Mouse (Mus musculus) c-Kit-positive CD71-positive TER-119-negative erythroid progenitor cells, embryonic 14.5 days (primary cell): ENCODE results near the gene Eif2b1.
"Not testable (repeated sequence)": the region's sequence is repeated elsewhere in the genome, so short reads cannot be mapped to it uniquely, and the experiment has no call there.

ENCODE experiments used
- DNase-seq: peaks from one replicate; pipeline ENCODE4 v3.0.0-alpha.2; 2013; ENCODE audit warnings: low read depth

The Eif2b1 gene

GRCm38 (mm10) chr5:124550737-124551136 lies 28.2 kb downstream of the Eif2b1 start:
- DNase-seq = not testable (repeated sequence)

- DNase-seq = no peak
Observed at GRCm38 (mm10) chr5:124541602-124541973, 37.3 kb downstream of the Eif2b1 start.

- no peak for DNase-seq
Observed at GRCm38 (mm10) chr5:124540905-124541601, 37.9 kb downstream of the Eif2b1 start.

- peak; percentile 91 for DNase-seq
Observed at GRCm38 (mm10) chr5:124540383-124540786, 38.5 kb downstream of the Eif2b1 start, which contains the start of gene Tmed2. Gene Tmed2 (plus strand): TSS chr5:124540695.

- DNase-seq = no peak
Observed at GRCm38 (mm10) chr5:124539905-124540304, 39.0 kb downstream of the Eif2b1 start.

- peak; percentile 65 for DNase-seq
Observed at GRCm38 (mm10) chr5:124538813-124539792, 39.8 kb downstream of the Eif2b1 start.

- no peak for DNase-seq
Observed at GRCm38 (mm10) chr5:124536776-124537175, 42.2 kb downstream of the Eif2b1 start.

GRCm38 (mm10) chr5:124535016-124535415 lies 43.9 kb downstream of the Eif2b1 start:
- no peak for DNase-seq

GRCm38 (mm10) chr5:124532451-124532850 lies 46.5 kb downstream of the Eif2b1 start:
- no peak for DNase-seq

GRCm38 (mm10) chr5:124531583-124531930 lies 47.4 kb downstream of the Eif2b1 start:
- DNase-seq = no peak

GRCm38 (mm10) chr5:124530655-124531582 lies 48.0 kb downstream of the Eif2b1 start, which contains the start of gene Rilpl1:
Gene Rilpl1 (minus strand): TSS chr5:124531391.
- DNase-seq = no peak

- no peak for DNase-seq
Observed at GRCm38 (mm10) chr5:124529697-124530096, 49.2 kb downstream of the Eif2b1 start.

- no peak for DNase-seq
Observed at GRCm38 (mm10) chr5:124529191-124529651, 49.7 kb downstream of the Eif2b1 start.

- no peak for DNase-seq
Observed at GRCm38 (mm10) chr5:124528791-124529190, 50.1 kb downstream of the Eif2b1 start.

GRCm38 (mm10) chr5:124528351-124528750 lies 50.6 kb downstream of the Eif2b1 start:
- no peak for DNase-seq

GRCm38 (mm10) chr5:124524943-124525342 lies 54.0 kb downstream of the Eif2b1 start:
- no peak for DNase-seq

GRCm38 (mm10) chr5:124523032-124523431 lies 55.9 kb downstream of the Eif2b1 start:
- peak; percentile 28 for DNase-seq

- no peak for DNase-seq
Observed at GRCm38 (mm10) chr5:124521588-124521987, 57.3 kb downstream of the Eif2b1 start.
